Comparison of ENCODE assay signal across 9 mouse cellular contexts in genomic region chr7:25282731-25283211, GRCm38 (mm10). TPM values are rescaled to one million over a fixed set of nuclear protein-coding genes. Genes with fewer than 3 reads are reported as not detected.
A peak's percentile ranks its signal among the peaks of the same experiment; 100 is the strongest.
DNase-seq lines count a peak whose midpoint lies in the region; ATAC-seq lines count a peak whose summit lies in the region.
"Had no signal": no experiment of that assay in that cellular context is flagged by ENCODE, and none has a peak within 500 bp of the region (broad histone marks: within the 10 kb centered on the region; RNA-seq: fewer than 3 reads in every experiment).

No protein-coding gene starts in this region.

- peak overlapping the region; percentile 72 for H3K4me3 ChIP-seq in erythroblast, embryonic 14.5 days (replicated peaks)
- peak overlapping the region; percentile 82 for H3K4me3 ChIP-seq in hindbrain, embryonic 15.5 days
- peak overlapping the region; percentile 87 for H3K4me3 ChIP-seq in liver, embryonic 13.5 days (replicated peaks)
- H3K4me3 ChIP-seq in neural tube, embryonic 12.5 days: peak overlapping the region; percentile 71

- DNase-seq in gastrocnemius, postnatal 14 days: peak; percentile 58
- DNase-seq in gastrocnemius, postnatal 10 days: no peak
- peak; percentile 85 for DNase-seq in R1 (ENCODE audit: low read depth, low spot score)
- peak; percentile 55 for DNase-seq in liver, embryonic 13.5 days

- H3K36me3 ChIP-seq in erythroblast, embryonic 14.5 days (ENCODE audit: control insufficient read depth): peaks cover 47% of the 10 kb centered on the region
- peaks cover 28% of the 10 kb centered on the region for H3K36me3 ChIP-seq in hindbrain, embryonic 15.5 days
- H3K36me3 ChIP-seq in liver, embryonic 13.5 days: peaks cover 33% of the 10 kb centered on the region
- H3K36me3 ChIP-seq in neural tube, embryonic 12.5 days: peaks cover 33% of the 10 kb centered on the region

- intact Hi-C loops in gastrocnemius, postnatal 14 days (cut with DNase I; ENCODE audit: low total_unique reads): no loop called here

- H3K4me1 ChIP-seq in erythroblast, embryonic 14.5 days (ENCODE audit: control insufficient read depth): peaks cover 72% of the 10 kb centered on the region
- H3K4me1 ChIP-seq in hindbrain, embryonic 15.5 days (replicated peaks): peaks cover 58% of the 10 kb centered on the region
- peaks cover 64% of the 10 kb centered on the region for H3K4me1 ChIP-seq in liver, embryonic 13.5 days (replicated peaks)
- H3K4me1 ChIP-seq in neural tube, embryonic 12.5 days: peaks cover 53% of the 10 kb centered on the region

- H3K27ac ChIP-seq in hindbrain, embryonic 15.5 days (replicated peaks): peak overlapping the region; percentile 99
- peak overlapping the region; percentile 94 for H3K27ac ChIP-seq in liver, embryonic 13.5 days
- peak overlapping the region; percentile 96 for H3K27ac ChIP-seq in neural tube, embryonic 12.5 days

- H3K9me3 ChIP-seq in erythroblast, embryonic 14.5 days (ENCODE audit: control insufficient read depth, low read length): no peaks in the 10 kb centered on the region
- no peaks in the 10 kb centered on the region for H3K9me3 ChIP-seq in hindbrain, embryonic 15.5 days
- H3K9me3 ChIP-seq in liver, embryonic 13.5 days (replicated peaks): no peaks in the 10 kb centered on the region
- H3K9me3 ChIP-seq in neural tube, embryonic 12.5 days: no peaks in the 10 kb centered on the region

- peak overlapping the region; percentile 69 for H3K4me2 ChIP-seq in hindbrain, embryonic 15.5 days
- peak overlapping the region; percentile 99 for H3K4me2 ChIP-seq in liver, embryonic 13.5 days
- H3K4me2 ChIP-seq in neural tube, embryonic 12.5 days (replicated peaks): peak overlapping the region; percentile 95

- no peak for ATAC-seq in hindbrain, embryonic 15.5 days (ENCODE audit: low FRiP score, low read depth)
- no peak for ATAC-seq in liver, embryonic 13.5 days (ENCODE audit: low read depth)
- ATAC-seq in neural tube, embryonic 12.5 days (ENCODE audit: low FRiP score, low read depth): peak; percentile 4; the same call in 1 of the 2 replicates
- no peak for ATAC-seq in megakaryocyte progenitor cell, adult 5-6 weeks (replicated peaks; ENCODE audit: poor library complexity)

- under 1% methylated on average over 33 of the region's 36 CpGs for WGBS in hindbrain, embryonic 15.5 days
- 1% methylated on average over 33 of the region's 36 CpGs for WGBS in liver, embryonic 13.5 days (ENCODE audit: insufficient replicate concordance)
- under 1% methylated on average over 34 of the region's 36 CpGs for WGBS in neural tube, embryonic 12.5 days

- peak overlapping the region; percentile 73 for H3K9ac ChIP-seq in hindbrain, embryonic 15.5 days
- peak overlapping the region; percentile 89 for H3K9ac ChIP-seq in liver, embryonic 13.5 days
- peak overlapping the region; percentile 86 for H3K9ac ChIP-seq in neural tube, embryonic 12.5 days

- no peaks in the 10 kb centered on the region for H3K27me3 ChIP-seq in erythroblast, embryonic 14.5 days (ENCODE audit: control insufficient read depth)
- no peaks in the 10 kb centered on the region for H3K27me3 ChIP-seq in hindbrain, embryonic 15.5 days
- H3K27me3 ChIP-seq in liver, embryonic 13.5 days: no peaks in the 10 kb centered on the region
- no peaks in the 10 kb centered on the region for H3K27me3 ChIP-seq in neural tube, embryonic 12.5 days (replicated peaks)

RNA-seq across cellular contexts. Expression of gene Pafah1b3, which starts 15.0 kb away (rescaled TPM):
- 1 to 10 TPM; 3.0 to 4.5 TPM for total RNA-seq in gastrocnemius, postnatal 14 days (2021)
- total RNA-seq in gastrocnemius, postnatal 10 days (2021): 10 to 100 TPM in 1 of 2 experiments, 1 to 10 TPM in 1; 7.5 to 12.3 TPM
- polyA plus RNA-seq in erythroblast, embryonic 14.5 days (2012): 1.2 TPM in 2 replicates
- polyA plus RNA-seq in hindbrain, embryonic 15.5 days (2015; fragmentation: Nextera tagmentation; extraction: Ambion mirVana): 558 and 579 TPM in 2 replicates
- 29.3 and 31.6 TPM in 2 replicates for polyA plus RNA-seq in liver, embryonic 13.5 days (2015; fragmentation: Nextera tagmentation; extraction: Ambion mirVana)
- polyA plus RNA-seq in neural tube, embryonic 12.5 days (2016; fragmentation: Nextera tagmentation; extraction: Ambion mirVana): 400 and 431 TPM in 2 replicates
- total RNA-seq in megakaryocyte progenitor cell, adult 5-6 weeks (2015): 10.9 and 20.0 TPM in 2 replicates
- total RNA-seq in megakaryocyte progenitor cell, adult 5-6 weeks (2017): 14.7 and 15.0 TPM in 2 replicates

RNA-seq across cellular contexts. Expression of gene Cic, which starts 15.3 kb away (rescaled TPM):
- 10 to 100 TPM; 38.2 to 44.1 TPM for total RNA-seq in gastrocnemius, postnatal 14 days (2021)
- 10 to 100 TPM; 65.7 to 73.4 TPM for total RNA-seq in gastrocnemius, postnatal 10 days (2021)
- 47.3 and 55.9 TPM in 2 replicates for polyA plus RNA-seq in erythroblast, embryonic 14.5 days (2012)
- polyA plus RNA-seq in hindbrain, embryonic 15.5 days (2015; fragmentation: Nextera tagmentation; extraction: Ambion mirVana): 32.5 and 38.5 TPM in 2 replicates
- 9.7 and 10.4 TPM in 2 replicates for polyA plus RNA-seq in liver, embryonic 13.5 days (2015; fragmentation: Nextera tagmentation; extraction: Ambion mirVana)
- 44.2 and 45.0 TPM in 2 replicates for polyA plus RNA-seq in neural tube, embryonic 12.5 days (2016; fragmentation: Nextera tagmentation; extraction: Ambion mirVana)
- total RNA-seq in megakaryocyte progenitor cell, adult 5-6 weeks (2015): 67.4 and 67.8 TPM in 2 replicates
- 19.0 and 24.4 TPM in 2 replicates for total RNA-seq in megakaryocyte progenitor cell, adult 5-6 weeks (2017)

RNA-seq across cellular contexts. Expression of gene Prr19, which starts 18.4 kb away (rescaled TPM):
- not detected for total RNA-seq in gastrocnemius, postnatal 14 days (2021)
- total RNA-seq in gastrocnemius, postnatal 10 days (2021): not detected
- not detected in 2 replicates for polyA plus RNA-seq in erythroblast, embryonic 14.5 days (2012)
- polyA plus RNA-seq in hindbrain, embryonic 15.5 days (2015; fragmentation: Nextera tagmentation; extraction: Ambion mirVana): 3.5 and 4.6 TPM in 2 replicates
- polyA plus RNA-seq in liver, embryonic 13.5 days (2015; fragmentation: Nextera tagmentation; extraction: Ambion mirVana): not detected in 2 replicates
- 1.1 and 1.5 TPM in 2 replicates for polyA plus RNA-seq in neural tube, embryonic 12.5 days (2016; fragmentation: Nextera tagmentation; extraction: Ambion mirVana)
- total RNA-seq in megakaryocyte progenitor cell, adult 5-6 weeks (2015): not detected in 2 replicates
- total RNA-seq in megakaryocyte progenitor cell, adult 5-6 weeks (2017): not detected in 2 replicates
- total RNA-seq: left cerebral cortex, postnatal 36 days had no signal

RNA-seq across cellular contexts. Expression of gene Tmem145, which starts 23.1 kb away (rescaled TPM):
- total RNA-seq in gastrocnemius, postnatal 14 days (2021): not detected
- not detected for total RNA-seq in gastrocnemius, postnatal 10 days (2021)
- polyA plus RNA-seq in erythroblast, embryonic 14.5 days (2012): not detected in 2 replicates
- 84.1 and 101 TPM in 2 replicates for polyA plus RNA-seq in hindbrain, embryonic 15.5 days (2015; fragmentation: Nextera tagmentation; extraction: Ambion mirVana)
- polyA plus RNA-seq in liver, embryonic 13.5 days (2015; fragmentation: Nextera tagmentation; extraction: Ambion mirVana): 0.10 TPM in 1 of 2 replicates, not detected in the other
- polyA plus RNA-seq in neural tube, embryonic 12.5 days (2016; fragmentation: Nextera tagmentation; extraction: Ambion mirVana): 26.0 and 28.3 TPM in 2 replicates
- not detected in 2 replicates for total RNA-seq in megakaryocyte progenitor cell, adult 5-6 weeks (2015)
- total RNA-seq in megakaryocyte progenitor cell, adult 5-6 weeks (2017): not detected in 2 replicates

RNA-seq across cellular contexts. Expression of gene Erf, which starts 32.2 kb away (rescaled TPM):
- 10 to 100 TPM in 1 of 2 experiments, 1 to 10 TPM in 1; 9.8 to 11.8 TPM for total RNA-seq in gastrocnemius, postnatal 14 days (2021)
- total RNA-seq in gastrocnemius, postnatal 10 days (2021): 10 to 100 TPM; 14.9 to 18.4 TPM
- polyA plus RNA-seq in erythroblast, embryonic 14.5 days (2012): 3.2 and 3.6 TPM in 2 replicates
- 3.4 and 4.4 TPM in 2 replicates for polyA plus RNA-seq in hindbrain, embryonic 15.5 days (2015; fragmentation: Nextera tagmentation; extraction: Ambion mirVana)
- 4.3 TPM in 2 replicates for polyA plus RNA-seq in liver, embryonic 13.5 days (2015; fragmentation: Nextera tagmentation; extraction: Ambion mirVana)
- 11.9 and 13.1 TPM in 2 replicates for polyA plus RNA-seq in neural tube, embryonic 12.5 days (2016; fragmentation: Nextera tagmentation; extraction: Ambion mirVana)
- total RNA-seq in megakaryocyte progenitor cell, adult 5-6 weeks (2015): 5.2 and 5.6 TPM in 2 replicates
- total RNA-seq in megakaryocyte progenitor cell, adult 5-6 weeks (2017): 6.6 and 6.9 TPM in 2 replicates

Comparison
In these comparisons a context has a peak if more than half of its experiments do, and no peak if none do; other contexts are left out.
1. RNA of gene Pafah1b3, which starts 15.0 kb away (polyA plus RNA-seq): 558 to 579 TPM in hindbrain, embryonic 15.5 days, 400 to 431 TPM in neural tube, embryonic 12.5 days and 29.3 to 31.6 TPM in liver, embryonic 13.5 days; 1.2 TPM in erythroblast, embryonic 14.5 days; every median in the first group is over 10 times any median in the second.
2. Peak in every context shown above with its lines, with median percentiles within 50 percentile points of each other: H3K4me3 ChIP-seq, H3K27ac ChIP-seq, H3K4me2 ChIP-seq and H3K9ac ChIP-seq.